Mouse (Mus musculus) urinary bladder, postnatal 14 days (tissue): ENCODE measurements around the gene Rftn1.
"Not testable (repeated sequence)": the region's sequence is repeated elsewhere in the genome, so short reads cannot be mapped to it uniquely, and the experiment has no call there.

Experiments used
- DNase-seq: peaks from one replicate; pipeline ENCODE4 v3.0.0; 2021; ENCODE audit warnings: low spot score

Gene Rftn1

GRCm38 (mm10) chr17:50127045-50127813 is 63.2 kb downstream of the Rftn1 start:
- DNase-seq = no peak

GRCm38 (mm10) chr17:50126545-50126944 is 63.9 kb downstream of the Rftn1 start:
- DNase-seq = no peak

GRCm38 (mm10) chr17:50125900-50126299 is 64.6 kb downstream of the Rftn1 start:
- DNase-seq = no peak

- DNase-seq = no peak
Observed at GRCm38 (mm10) chr17:50125245-50125798, 65.2 kb downstream of the Rftn1 start.

GRCm38 (mm10) chr17:50124708-50125107 is 65.8 kb downstream of the Rftn1 start:
- DNase-seq = no peak

- no peak for DNase-seq
Observed at GRCm38 (mm10) chr17:50122555-50122954, 67.9 kb downstream of the Rftn1 start.

GRCm38 (mm10) chr17:50120098-50120497 is 70.4 kb downstream of the Rftn1 start:
- DNase-seq = no peak

- no peak for DNase-seq
Observed at GRCm38 (mm10) chr17:50117461-50117860, 73.0 kb downstream of the Rftn1 start.

GRCm38 (mm10) chr17:50116980-50117379 is 73.5 kb downstream of the Rftn1 start:
- no peak for DNase-seq

GRCm38 (mm10) chr17:50116401-50116800 is 74.1 kb downstream of the Rftn1 start:
- not testable (repeated sequence) for DNase-seq

GRCm38 (mm10) chr17:50115716-50116115 is 74.8 kb downstream of the Rftn1 start:
- not testable (repeated sequence) for DNase-seq

GRCm38 (mm10) chr17:50114659-50115058 is 75.8 kb downstream of the Rftn1 start:
- no peak for DNase-seq

- DNase-seq = no peak
Observed at GRCm38 (mm10) chr17:50110650-50111415, 79.6 kb downstream of the Rftn1 start.

- DNase-seq = no peak
Observed at GRCm38 (mm10) chr17:50106811-50107210, 83.7 kb downstream of the Rftn1 start.

- no peak for DNase-seq
Observed at GRCm38 (mm10) chr17:50104131-50104530, 86.3 kb downstream of the Rftn1 start.

- peak; percentile 17 for DNase-seq
Observed at GRCm38 (mm10) chr17:50101416-50101815, 89.1 kb downstream of the Rftn1 start.

- DNase-seq = no peak
Observed at GRCm38 (mm10) chr17:50100070-50100469, 90.4 kb downstream of the Rftn1 start.

GRCm38 (mm10) chr17:50099378-50099777 is 91.1 kb downstream of the Rftn1 start:
- DNase-seq = no peak

GRCm38 (mm10) chr17:50098297-50098696 is 92.2 kb downstream of the Rftn1 start:
- no peak for DNase-seq

GRCm38 (mm10) chr17:50097831-50098230 is 92.6 kb downstream of the Rftn1 start:
- DNase-seq = no peak

- DNase-seq = no peak
Observed at GRCm38 (mm10) chr17:50096305-50096704, 94.2 kb downstream of the Rftn1 start.

GRCm38 (mm10) chr17:50094596-50094995 is 95.9 kb downstream of the Rftn1 start:
- no peak for DNase-seq

- no peak for DNase-seq
Observed at GRCm38 (mm10) chr17:50094077-50094476, 96.4 kb downstream of the Rftn1 start.
